Mouse (Mus musculus) hematopoietic stem cell, adult 5-6 weeks (primary cell): ENCODE data around the gene Map7d1. TPM values are rescaled to one million over a fixed set of nuclear protein-coding genes. Genes with fewer than 3 reads are reported as not detected.

ENCODE experiments used
- ATAC-seq, 2 experiments: fragments of 125-278 bp in 1 of 2; replicated peaks in 1 of 2; 2 replicates each; pipeline ENCODE4 v1.8.0; 2016 to 2017; ENCODE audit warnings: inconsistent platforms in 2 of 2, mild to moderate bottlenecking in 2 of 2, moderate number of reproducible peaks in 2 of 2, low read depth in 1 of 2, moderate TSS enrichment in 1 of 2; ENCODE audit not compliant: low FRiP score in 2 of 2, poor library complexity in 2 of 2, severe bottlenecking in 2 of 2, insufficient read depth in 1 of 2, low TSS enrichment in 1 of 2
- total RNA-seq: library from RNA; stranded (forward); fragments of 172-1452, 232-1000 nt; gene quantifications from 2 replicates; pipeline ENCODE4 v1.2.3, GENCODE M21; 2017

Gene Map7d1
- total RNA-seq, 1 experiment from 2014 or later: 28.5 TPM

GRCm38 (mm10) chr4:126277906-126278564, 21.9 kb upstream of the Map7d1 start:
- ATAC-seq: peak; percentile 79 to 89

GRCm38 (mm10) chr4:126275681-126276131, 19.6 kb upstream of the Map7d1 start:
- ATAC-seq: no peak

- ATAC-seq: no peak
Observed at GRCm38 (mm10) chr4:126275081-126275480, 18.9 kb upstream of the Map7d1 start.

DNA sequence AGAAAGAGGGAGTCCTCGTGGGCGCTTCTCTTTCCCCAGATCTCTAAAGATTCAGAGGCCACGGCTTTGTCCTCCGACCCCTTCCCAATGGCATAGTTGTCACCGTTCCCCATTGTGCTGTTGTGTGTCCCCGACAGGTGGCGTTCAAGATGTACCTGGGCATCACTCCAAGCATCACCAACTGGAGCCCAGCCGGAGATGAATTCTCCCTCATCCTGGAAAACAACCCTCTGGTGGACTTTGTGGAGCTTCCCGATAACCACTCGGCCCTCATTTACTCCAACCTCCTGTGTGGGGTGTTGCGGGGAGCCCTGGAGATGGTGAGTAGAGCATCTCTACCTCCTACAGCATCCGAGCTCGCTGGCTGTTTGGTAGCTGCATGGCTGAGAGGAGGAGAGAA, 17.6 kb upstream of the Map7d1 start:
- ATAC-seq: no peak

GRCm38 (mm10) chr4:126269292-126269691, 13.1 kb upstream of the Map7d1 start:
- no peak for ATAC-seq

DNA sequence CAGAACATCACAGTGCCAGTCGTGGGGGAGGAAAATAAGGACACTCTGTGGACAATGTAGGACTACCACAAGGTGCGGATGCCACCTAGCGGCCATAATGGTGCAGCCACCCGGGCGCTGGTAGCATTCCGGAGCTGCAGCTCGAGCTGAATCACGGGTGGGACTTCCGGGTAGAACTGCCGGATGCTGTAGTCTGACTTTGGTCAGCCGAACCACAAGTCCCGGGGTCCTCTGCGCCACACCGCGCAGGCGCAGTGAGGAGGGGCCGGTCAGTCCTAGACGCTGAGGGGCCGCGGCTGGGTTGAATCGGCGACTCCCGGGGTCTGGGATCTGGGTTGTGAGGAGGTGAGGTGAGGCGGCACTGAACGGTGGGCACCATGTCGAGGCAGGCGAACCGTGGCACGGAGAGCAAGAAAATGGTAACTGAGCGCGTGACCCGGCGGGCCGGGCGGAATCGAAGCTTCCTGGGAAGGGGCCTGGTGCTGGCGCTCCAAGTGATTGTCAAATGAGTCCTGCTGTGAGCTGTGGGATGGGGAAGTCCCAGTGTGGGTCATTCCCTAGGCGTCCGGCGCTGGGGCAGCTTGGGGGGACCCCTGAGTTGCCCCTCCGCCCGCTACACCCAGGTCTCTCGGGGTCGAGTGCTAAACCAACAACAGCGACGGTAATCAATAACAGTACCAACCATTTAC, 6.1 kb upstream of the Map7d1 start, which contains the start of gene Trappc3:
TSS of gene Trappc3 (plus strand) at position 207 of the 689 bp plus-strand sequence.
- peak; percentile 80 to 87 for ATAC-seq

- ATAC-seq: no peak
Observed at GRCm38 (mm10) chr4:126261675-126262074, 5.5 kb upstream of the Map7d1 start.

GRCm38 (mm10) chr4:126261266-126261665, 5.1 kb upstream of the Map7d1 start:
- no peak for ATAC-seq

DNA sequence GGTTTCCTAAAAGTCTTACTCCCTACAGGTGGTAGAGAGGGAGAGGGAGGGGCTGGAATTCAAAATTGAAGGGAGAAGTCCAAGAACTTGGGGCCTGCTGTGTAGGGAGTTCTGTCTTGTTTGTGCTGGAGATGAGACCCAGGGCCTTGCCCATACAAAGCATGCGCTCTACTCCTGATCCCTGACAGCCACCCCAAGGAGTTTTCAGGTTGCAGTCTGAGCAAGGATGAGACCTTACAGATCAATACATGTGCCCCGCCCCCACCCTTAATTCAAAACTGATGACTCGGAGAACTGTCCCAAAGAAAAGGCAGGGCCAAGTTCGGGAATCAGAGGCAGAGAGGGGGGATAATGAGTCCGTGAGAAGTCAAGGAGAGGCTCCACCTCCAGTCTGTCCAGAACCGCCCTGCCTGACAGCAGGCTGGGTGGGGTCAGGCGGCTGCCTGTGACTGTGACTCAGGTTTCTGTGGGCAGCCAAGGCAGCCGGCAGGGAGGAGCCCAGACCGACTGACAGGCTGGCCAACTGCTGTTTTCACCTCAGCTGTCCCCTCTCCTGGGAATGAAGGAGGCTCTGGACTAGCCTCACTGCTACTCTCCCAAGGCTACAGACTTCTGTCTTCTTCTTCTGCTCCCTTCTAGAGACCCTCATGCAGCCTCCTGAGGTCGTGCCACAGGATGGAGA, 4.5 kb upstream of the Map7d1 start:
- peak; percentile 36 to 44 for ATAC-seq

GRCm38 (mm10) chr4:126259523-126260160, 3.5 kb upstream of the Map7d1 start:
- ATAC-seq: peak; percentile 35 to 47

GRCm38 (mm10) chr4:126259063-126259462, 2.9 kb upstream of the Map7d1 start:
- no peak for ATAC-seq

GRCm38 (mm10) chr4:126256967-126257881, 1.1 kb upstream of the Map7d1 start:
- no peak for ATAC-seq

GRCm38 (mm10) chr4:126255113-126256001, 786 bp downstream of the Map7d1 start:
- no peak for ATAC-seq

GRCm38 (mm10) chr4:126254315-126255112, 1.6 kb downstream of the Map7d1 start:
- no peak for ATAC-seq

GRCm38 (mm10) chr4:126253637-126254272, 2.4 kb downstream of the Map7d1 start:
- no peak for ATAC-seq
